Mouse (Mus musculus) bone marrow, adult 2 months (tissue): ENCODE measurements at regions not wholly inside any gene's neighbourhood (a gene's known extent, or its start where the extent isn't known, plus 50 kb on each side); places are given as distances from the start of the nearest gene placed in this dataset.

Experiments used
- H3K27ac ChIP-seq: fragments of 200-500 bp; 2 replicates; pipeline ENCODE4 v1.5.1; 2012; ENCODE audit warnings: low read depth, mild to moderate bottlenecking, control low read depth, inconsistent platforms, low read length; ENCODE audit not compliant: control insufficient read depth, poor library complexity, insufficient read depth
- H3K4me1 ChIP-seq: fragments of 200-500 bp; 2 replicates; pipeline ENCODE4 v1.6.1; 2011; ENCODE audit warnings: low read length; ENCODE audit not compliant: control insufficient read depth, insufficient read depth
- H3K4me3 ChIP-seq: fragments of 200-500 bp; replicated peaks from 2 replicates; pipeline ENCODE3; 2011; ENCODE audit warnings: mild to moderate bottlenecking, low read depth, low read length, control low read depth; ENCODE audit not compliant: control insufficient read depth
- CTCF ChIP-seq: fragments of 200-500 bp; IDR thresholded peaks from 2 replicates; pipeline ENCODE4 v1.5.1; 2011; ENCODE audit warnings: low read length, control low read depth; ENCODE audit not compliant: control insufficient read depth, insufficient read depth
- POLR2A ChIP-seq: fragments of 200-500 bp; IDR thresholded peaks from 2 replicates; pipeline ENCODE4 v1.6.1; 2011; ENCODE audit warnings: low read depth, mild to moderate bottlenecking, control low read depth, low read length, borderline replicate concordance; ENCODE audit not compliant: control insufficient read depth
- WGBS: fragments of 180-500 bp; shearing (Covaris S2); methylation state at CpG from one replicate; pipeline ENCODE4 v1.1.7; 2018; 5-methylcytosine and 5-hydroxymethylcytosine counted together

DNA sequence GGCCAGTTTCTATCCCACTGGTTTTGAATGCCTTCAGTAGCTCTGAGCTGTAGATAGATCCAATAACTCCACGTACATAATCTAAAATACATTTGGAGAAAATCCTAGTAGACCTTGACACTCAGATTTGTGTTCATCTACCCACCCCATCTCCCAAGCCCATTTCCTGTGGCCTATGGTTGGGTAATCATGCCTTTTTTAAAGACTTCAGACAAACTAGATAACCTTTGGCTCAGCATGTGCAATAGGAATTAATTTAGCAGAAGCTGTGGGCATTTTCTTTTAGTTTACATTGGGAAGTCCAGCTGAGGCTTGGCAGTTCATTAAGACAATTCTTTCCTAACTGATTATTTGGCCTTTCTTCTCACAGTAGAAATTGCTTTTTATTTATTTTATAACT lies 203.3 kb upstream of the Gypa start:
- 47% methylated on average over 1 of the region's 1 CpGs for WGBS
- no peak for TF ChIP-seq POLR2A
- TF ChIP-seq CTCF: no peak
- H3K27ac ChIP-seq: no peak overlapping the region
- no peaks in the 10 kb centered on the region for H3K4me1 ChIP-seq
- H3K4me3 ChIP-seq: no peak overlapping the region

DNA sequence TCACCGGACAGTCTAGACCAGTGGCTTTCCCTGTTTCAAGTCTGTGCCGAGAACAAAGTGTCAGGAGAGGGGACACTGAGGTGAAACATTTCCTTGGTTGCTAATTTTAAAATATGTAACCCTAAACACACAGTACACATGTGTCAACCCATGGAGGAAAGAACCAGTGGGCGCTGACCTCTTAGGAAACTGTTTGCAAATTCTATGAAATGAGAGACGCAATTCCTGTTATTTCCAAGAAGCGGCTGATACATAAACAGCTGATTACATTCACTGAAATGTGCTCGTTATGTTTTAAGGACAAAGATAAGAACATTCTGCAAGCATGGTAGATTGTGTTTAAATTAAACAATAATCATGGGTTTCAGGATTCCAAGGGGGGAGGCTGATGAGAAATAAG lies 204.3 kb upstream of the Gypa start:
- Histone ChIP-seq H3K4me1 (no peaks in the 10 kb centered on the region), H3K4me3 (no peak overlapping the region), H3K27ac (no peak overlapping the region)
- no peak for TF ChIP-seq POLR2A
- TF ChIP-seq CTCF: no peak
- 82% methylated on average over 6 of the region's 6 CpGs for WGBS

DNA sequence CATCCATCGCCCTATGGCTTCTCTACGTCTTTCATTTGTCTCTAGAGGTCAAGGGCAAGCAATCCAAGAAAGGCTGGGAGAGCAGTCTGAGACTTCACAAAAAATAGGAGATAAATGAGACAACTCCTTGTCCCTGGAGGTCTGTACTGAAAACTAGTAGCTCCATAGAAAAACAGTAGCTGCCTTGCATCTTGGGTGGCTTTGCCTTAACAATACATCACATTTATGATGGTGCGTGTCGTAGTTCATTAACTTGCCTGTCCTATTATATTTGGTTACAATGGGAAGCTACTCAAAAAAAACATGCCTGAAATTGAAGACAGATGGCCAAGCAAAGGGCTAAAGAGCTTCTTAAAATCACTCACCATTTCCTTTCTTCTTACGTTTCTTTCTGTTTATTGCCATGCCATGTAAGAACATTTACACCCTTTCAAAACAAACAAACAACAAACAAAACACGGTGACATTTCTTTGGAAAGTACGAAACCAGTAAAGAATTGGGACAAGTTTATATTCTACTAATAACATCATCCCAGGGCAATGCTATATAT lies 211.2 kb upstream of the Hhip start:
- Histone ChIP-seq H3K4me3 (no peak overlapping the region), H3K27ac (no peak overlapping the region), H3K4me1 (peaks cover 3% of the 10 kb centered on the region; the same call in 1 of the 2 replicates)
- 87% methylated on average over 7 of the region's 7 CpGs for WGBS
- no peak for TF ChIP-seq CTCF
- TF ChIP-seq POLR2A: no peak

DNA sequence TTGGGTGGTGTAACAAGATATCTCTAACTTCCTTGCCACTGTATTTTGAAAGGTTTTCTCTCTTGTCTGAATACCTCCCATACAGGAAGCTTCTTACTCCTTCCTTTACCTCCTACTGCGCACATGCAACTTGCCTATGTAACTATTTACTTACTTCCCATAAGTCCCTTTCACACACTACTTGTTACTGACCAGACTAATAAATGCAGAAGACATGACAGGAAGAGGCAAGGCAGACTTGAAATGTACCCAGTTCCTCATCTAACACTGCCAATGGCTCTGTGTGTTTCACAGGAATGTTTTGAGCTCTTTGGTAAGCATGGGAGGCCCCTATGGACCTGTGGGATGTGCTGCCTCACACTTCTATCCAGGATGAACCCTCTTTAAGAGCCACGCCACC lies 207.1 kb upstream of the Hhip start:
- H3K4me3 ChIP-seq: no peak overlapping the region
- no peak for TF ChIP-seq POLR2A
- no peak for TF ChIP-seq CTCF
- 42% methylated on average over 2 of the region's 2 CpGs for WGBS

DNA sequence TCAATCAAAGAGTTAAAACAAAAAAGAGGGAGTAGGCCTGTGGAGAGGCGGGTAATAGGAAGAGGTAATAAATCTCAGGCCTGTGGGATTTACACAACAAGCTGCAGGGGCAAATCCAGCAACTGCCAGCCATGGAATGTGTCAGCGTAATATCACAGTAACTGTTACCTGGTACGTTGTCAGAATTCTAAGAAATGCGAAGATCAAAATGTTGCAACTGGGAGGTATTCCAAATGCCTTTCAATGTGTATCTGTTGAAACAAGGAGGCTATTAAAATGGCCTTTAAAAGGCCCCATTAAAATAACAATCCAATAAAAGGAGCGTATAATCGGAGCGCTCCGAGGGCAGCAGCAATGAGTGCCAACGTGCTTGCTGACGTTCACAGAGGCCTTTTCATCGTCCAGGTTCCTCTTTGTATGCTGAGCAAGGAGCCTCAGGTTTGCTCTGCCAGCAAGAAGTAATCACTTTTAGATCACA lies 205.7 kb upstream of the Hhip start:
- Histone ChIP-seq H3K4me1 (peaks cover 3% of the 10 kb centered on the region; the same call in 1 of the 2 replicates), H3K27ac (no peak overlapping the region), H3K4me3 (no peak overlapping the region)
- TF ChIP-seq POLR2A (no peak), CTCF (no peak)
- 27% methylated on average over 11 of the region's 11 CpGs for whole genome bisulfite sequencing

More for the DNA sequence above, 207.1 kb upstream of the Hhip start:
- Histone ChIP-seq H3K27ac (0 out of 2 replicates have a peak overlapping the region, but pooled peaks have one; percentile 65), H3K4me1 (peaks cover 3% of the 10 kb centered on the region; the same call in 1 of the 2 replicates)

DNA sequence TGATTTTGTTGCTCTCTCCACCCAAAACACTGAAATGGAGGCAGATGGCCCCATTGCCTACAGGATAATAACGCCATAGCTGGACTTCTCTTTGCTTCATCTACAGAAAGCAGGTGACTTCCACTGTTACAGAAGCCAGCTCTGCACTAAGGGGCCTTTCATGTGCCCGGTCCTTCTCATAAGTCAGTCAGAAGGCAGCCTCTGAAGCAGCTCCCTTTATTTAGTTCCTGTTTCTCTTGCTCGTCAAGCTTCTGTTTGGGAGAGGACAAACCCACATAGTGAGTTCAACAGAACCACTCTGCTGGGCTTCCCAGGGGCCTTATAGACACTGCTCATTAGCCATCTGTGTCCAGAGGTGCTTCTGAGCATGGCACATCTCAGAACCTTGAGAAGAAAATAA lies 205.1 kb upstream of the Hhip start:
- no peak overlapping the region for H3K27ac ChIP-seq
- 9% methylated on average over 3 of the region's 3 CpGs for WGBS
- peaks cover 3% of the 10 kb centered on the region; the same call in 1 of the 2 replicates for H3K4me1 ChIP-seq
- H3K4me3 ChIP-seq: no peak overlapping the region
- TF ChIP-seq POLR2A (no peak), CTCF (no peak)

DNA sequence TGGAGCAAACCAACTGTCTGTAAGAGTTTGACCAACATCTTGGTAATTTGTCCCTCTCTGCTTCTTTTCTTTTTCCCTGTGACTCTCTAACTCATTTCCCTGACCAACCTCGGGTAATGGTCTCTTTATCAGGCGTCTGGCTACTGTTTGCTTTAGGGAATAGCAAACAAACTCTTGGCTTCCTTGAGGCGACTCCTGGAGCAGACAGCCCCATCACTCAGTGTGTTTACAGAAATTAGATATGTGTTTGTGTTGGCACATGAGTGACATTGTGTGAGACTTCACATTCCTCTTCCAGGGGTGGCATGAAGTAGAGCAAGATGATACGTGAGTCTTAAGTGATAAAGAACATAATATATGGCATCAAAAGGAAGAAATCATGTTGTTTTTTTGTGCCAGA lies 195.7 kb upstream of the Hhip start:
- Histone ChIP-seq H3K4me1 (no peaks in the 10 kb centered on the region), H3K27ac (no peak overlapping the region), H3K4me3 (no peak overlapping the region)
- TF ChIP-seq POLR2A (no peak), CTCF (no peak)
- 71% methylated on average over 4 of the region's 4 CpGs for WGBS

DNA sequence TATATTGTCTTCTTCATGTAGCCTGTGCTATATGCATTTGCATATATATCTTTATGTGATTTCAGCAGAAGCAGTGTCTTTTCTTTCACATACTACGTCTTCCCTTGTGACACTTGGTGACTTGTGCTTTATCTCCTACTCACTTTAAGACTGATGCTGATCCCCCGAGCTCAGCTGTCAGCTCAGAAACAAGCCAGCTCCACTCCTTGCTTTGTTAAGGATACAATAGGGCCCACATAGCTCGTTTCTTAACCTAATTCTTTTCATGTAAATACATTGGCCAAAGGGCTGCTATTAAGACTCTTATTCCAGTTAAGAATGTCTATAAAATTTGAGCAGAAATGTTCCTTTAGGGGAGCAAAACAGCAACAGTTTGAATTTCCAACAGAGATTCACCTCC lies 193.8 kb upstream of the Hhip start:
- Histone ChIP-seq H3K27ac (no peak overlapping the region), H3K4me3 (no peak overlapping the region), H3K4me1 (no peaks in the 10 kb centered on the region)
- WGBS: 73% methylated on average over 3 of the region's 3 CpGs
- TF ChIP-seq CTCF (no peak), POLR2A (no peak)

DNA sequence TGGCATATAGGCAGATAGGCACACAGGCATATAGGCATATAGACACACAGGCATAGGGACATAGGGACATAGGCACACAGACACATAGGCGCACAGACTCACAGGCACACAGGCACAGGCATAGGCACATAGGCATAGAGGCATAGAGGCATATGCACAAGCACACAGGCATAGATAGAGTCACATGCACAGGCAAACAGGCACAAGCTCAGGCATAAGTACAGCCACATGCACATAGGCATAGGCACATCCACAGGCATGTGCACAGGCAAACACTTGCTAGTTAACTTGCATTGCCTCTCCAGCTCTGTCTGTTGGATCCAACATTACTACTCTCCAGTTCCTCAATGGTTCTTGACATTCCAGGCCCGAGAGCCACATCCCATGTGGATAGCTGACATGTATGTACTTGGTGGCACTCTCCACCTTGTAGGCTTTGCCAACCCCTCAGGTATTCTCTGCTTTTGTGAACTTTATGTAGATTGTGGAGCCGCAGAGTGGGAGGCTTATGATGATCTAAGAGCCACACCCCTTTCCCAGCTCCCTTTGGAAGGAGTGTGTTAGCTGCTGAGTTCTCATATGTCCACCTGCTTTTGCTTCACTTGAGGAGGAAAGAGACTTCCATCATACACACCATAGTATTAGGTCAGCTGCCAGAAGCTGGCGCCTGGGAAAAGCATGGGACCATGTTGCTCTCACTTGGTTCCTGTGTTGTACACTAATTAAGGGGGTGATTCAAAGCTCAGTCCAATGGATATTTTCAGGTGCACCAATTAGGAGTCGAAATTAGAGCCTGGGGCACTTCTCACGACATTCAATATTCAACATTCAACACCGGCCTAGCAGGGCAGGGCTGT lies 192.7 kb upstream of the Hhip start:
- Histone ChIP-seq H3K27ac (no peak overlapping the region), H3K4me1 (no peaks in the 10 kb centered on the region), H3K4me3 (no peak overlapping the region)
- 79% methylated on average over 7 of the region's 7 CpGs for WGBS
- TF ChIP-seq POLR2A: no peak
- no peak for TF ChIP-seq CTCF
